ENCODE assay signal across 26 mouse cellular contexts in the genomic region with DNA sequence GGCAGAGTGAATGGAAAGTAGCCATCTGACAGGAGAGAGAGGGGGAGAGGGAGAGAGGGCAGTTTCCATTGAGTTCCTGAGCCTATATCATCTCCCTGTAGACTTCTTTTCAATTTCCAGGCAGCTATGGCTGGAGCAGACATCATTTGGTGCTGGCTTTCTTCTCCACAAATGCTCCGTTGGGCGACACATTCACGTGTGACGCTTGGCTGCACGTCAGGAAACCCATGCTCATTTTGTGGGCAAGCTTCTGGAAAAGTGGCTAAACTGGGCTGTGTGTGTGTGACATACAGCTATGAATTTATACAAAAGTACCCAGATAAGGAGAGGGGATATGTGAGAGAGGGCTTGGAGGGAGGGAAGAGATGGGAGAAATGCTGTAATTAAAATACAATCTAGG. TPM values are rescaled to one million over a fixed set of nuclear protein-coding genes. Genes with fewer than 3 reads are reported as not detected.
DNase-seq lines count a peak whose midpoint lies in the region; ATAC-seq and TF ChIP-seq lines count a peak whose summit lies in the region.
"Had no signal": no experiment of that assay in that cellular context is flagged by ENCODE, and none has a peak within 500 bp of the region (broad histone marks: within the 10 kb centered on the region; RNA-seq: fewer than 3 reads in every experiment).

No protein-coding gene starts in this region.

- POLR2A ChIA-PET in Patski (lab: Charles Lee), result no interaction called here

- no peak overlapping the region for H3K9ac ChIP-seq in forebrain, embryonic 14.5 days (ENCODE audit: low read length)
- H3K9ac ChIP-seq in forebrain, embryonic 16.5 days (replicated peaks; ENCODE audit: low read depth, low read length), result no peak overlapping the region
- H3K9ac ChIP-seq: embryonic facial prominence, embryonic 13.5 days; embryonic facial prominence, embryonic 15.5 days; forebrain, embryonic 12.5 days; forebrain, embryonic 15.5 days had no signal

- peak; percentile 24 for DNase-seq in forebrain, embryonic 14.5 days (ENCODE audit: low spot score)
- DNase-seq in left cerebral cortex, postnatal 4 days, result peak; percentile 17
- DNase-seq in left cerebral cortex, postnatal 10 days (ENCODE audit: extremely low spot score in 1 of 2, low spot score in 2 of 2), result no peak
- DNase-seq in Patski (ENCODE audit: low read depth, low spot score), result no peak
- DNase-seq in brain, adult 2 months (ENCODE audit: low read depth, low spot score), result peak; percentile 48
- no peak for DNase-seq in B cell, adult 2 months
- no peak for DNase-seq in retina, embryonic 14.5 days (ENCODE audit: low spot score)
- DNase-seq: adrenal gland, adult 2 months; adrenal gland, postnatal 10 days; adrenal gland, postnatal 25 days; cerebellum, adult 11 months; cerebellum, adult 18-20 months; cerebellum, adult 8-10 months; cerebellum, adult 9-11 months; cerebellum, postnatal 36 days; embryo, embryonic 11 days had no signal

- no peak overlapping the region for H3K4me2 ChIP-seq in forebrain, embryonic 14.5 days (ENCODE audit: low read length)
- H3K4me2 ChIP-seq in forebrain, embryonic 16.5 days (ENCODE audit: low read length), result no peak overlapping the region
- H3K4me2 ChIP-seq: embryonic facial prominence, embryonic 13.5 days; embryonic facial prominence, embryonic 15.5 days; forebrain, embryonic 12.5 days; forebrain, embryonic 15.5 days had no signal

- in situ Hi-C loops in Patski (cut with MboI; ENCODE audit: low pct_unique_long_range_greater_than_20kb), result no loop called here

- WGBS in forebrain, embryonic 14.5 days, result 57% methylated on average over 5 of the region's 5 CpGs
- 43% methylated on average over 5 of the region's 5 CpGs for WGBS in forebrain, embryonic 16.5 days

- CTCF ChIA-PET in Patski (lab: Charles Lee), result no interaction called here

- no peak for TF ChIP-seq CTCF in Patski (IDR thresholded peaks at IDR 0.05)

- no peak overlapping the region for H3K27ac ChIP-seq in forebrain, embryonic 14.5 days (ENCODE audit: low read depth, low read length)
- no peak overlapping the region for H3K27ac ChIP-seq in forebrain, embryonic 16.5 days (ENCODE audit: low read length)
- H3K27ac ChIP-seq: embryonic facial prominence, embryonic 13.5 days; embryonic facial prominence, embryonic 15.5 days; forebrain, embryonic 10.5 days; forebrain, embryonic 12.5 days; forebrain, embryonic 15.5 days had no signal

- no peaks in the 10 kb centered on the region for H3K9me3 ChIP-seq in forebrain, embryonic 14.5 days (replicated peaks; ENCODE audit: control insufficient read depth, low read length)
- H3K9me3 ChIP-seq in forebrain, embryonic 16.5 days (ENCODE audit: control insufficient read depth, low read length), result no peaks in the 10 kb centered on the region
- H3K9me3 ChIP-seq: embryonic facial prominence, embryonic 13.5 days; embryonic facial prominence, embryonic 15.5 days; forebrain, embryonic 10.5 days; forebrain, embryonic 12.5 days; forebrain, embryonic 15.5 days had no signal

- no peak overlapping the region for H3K4me3 ChIP-seq in forebrain, embryonic 14.5 days (ENCODE audit: low read depth, low read length)
- H3K4me3 ChIP-seq in forebrain, embryonic 16.5 days (replicated peaks; ENCODE audit: low read length), result no peak overlapping the region
- H3K4me3 ChIP-seq: embryonic facial prominence, embryonic 13.5 days; embryonic facial prominence, embryonic 15.5 days; erythroblast, embryonic 14.5 days; forebrain, embryonic 10.5 days; forebrain, embryonic 12.5 days; forebrain, embryonic 15.5 days had no signal

- H3K4me1 ChIP-seq in forebrain, embryonic 14.5 days (ENCODE audit: control insufficient read depth, insufficient read depth, low read length), result no peaks in the 10 kb centered on the region
- H3K4me1 ChIP-seq in forebrain, embryonic 16.5 days (replicated peaks; ENCODE audit: control insufficient read depth, insufficient read depth, low read length), result peaks cover 2% of the 10 kb centered on the region; the same call in 1 of the 2 replicates
- H3K4me1 ChIP-seq: embryonic facial prominence, embryonic 13.5 days; embryonic facial prominence, embryonic 15.5 days had no signal

- no peaks in the 10 kb centered on the region for H3K36me3 ChIP-seq in forebrain, embryonic 14.5 days (ENCODE audit: control insufficient read depth, insufficient read depth, low read length)
- H3K36me3 ChIP-seq in forebrain, embryonic 16.5 days (ENCODE audit: control insufficient read depth, insufficient read depth), result no peaks in the 10 kb centered on the region
- H3K36me3 ChIP-seq: embryonic facial prominence, embryonic 13.5 days; embryonic facial prominence, embryonic 15.5 days; forebrain, embryonic 10.5 days; forebrain, embryonic 12.5 days; forebrain, embryonic 15.5 days; G1E had no signal

- ATAC-seq in forebrain, embryonic 14.5 days, result no peak
- ATAC-seq in forebrain, embryonic 16.5 days, result no peak
- ATAC-seq in Patski, result peak; percentile 45
- ATAC-seq: CD4-positive, CD25-positive, alpha-beta regulatory T cell, adult 4 months; forebrain, embryonic 15.5 days had no signal

- no peaks in the 10 kb centered on the region for H3K27me3 ChIP-seq in forebrain, embryonic 14.5 days (replicated peaks; ENCODE audit: control insufficient read depth, insufficient read depth, low read length)
- H3K27me3 ChIP-seq in forebrain, embryonic 16.5 days (replicated peaks; ENCODE audit: control insufficient read depth, insufficient read depth, low read length), result no peaks in the 10 kb centered on the region
- no peaks in the 10 kb centered on the region for H3K27me3 ChIP-seq in Patski
- H3K27me3 ChIP-seq: CH12.LX; embryonic facial prominence, embryonic 13.5 days; embryonic facial prominence, embryonic 15.5 days; forebrain, embryonic 12.5 days; forebrain, embryonic 15.5 days had no signal

- intact Hi-C loops in left cerebral cortex, postnatal 4 days (cut with DNase I), result no loop called here
- intact Hi-C loops in left cerebral cortex, postnatal 10 days (cut with DNase I), result loop anchor here (5.0 kb wide), 1 partner anchor 40 kb away; no protein-coding TSS in a partner anchor

RNA-seq across cellular contexts. Expression of gene Prkce, which starts 49.9 kb away (rescaled TPM):
- polyA plus RNA-seq in forebrain, embryonic 14.5 days (2014; fragmentation: Nextera tagmentation; extraction: Ambion mirVana), result 16.9 and 26.1 TPM in 2 replicates
- 39.9 and 42.9 TPM in 2 replicates for polyA plus RNA-seq in forebrain, embryonic 16.5 days (2015; fragmentation: Nextera tagmentation; extraction: Ambion mirVana)
- total RNA-seq in left cerebral cortex, postnatal 4 days (2021), result 100 to 1,000 TPM; 253 to 257 TPM
- 100 to 1,000 TPM; 273 to 281 TPM for total RNA-seq in left cerebral cortex, postnatal 10 days (2021)
- polyA plus RNA-seq in Patski (2021), result 6.6 TPM

Comparison
In these comparisons a context has a peak if more than half of its experiments do, and no peak if none do; other contexts are left out.
1. DNase-seq: peak in forebrain, embryonic 14.5 days (single experiment), left cerebral cortex, postnatal 4 days (single experiment) and brain, adult 2 months (single experiment); none in left cerebral cortex, postnatal 10 days (0 of 2), Patski (single experiment), B cell, adult 2 months (0 of 2) and retina, embryonic 14.5 days (single experiment).